Mouse (Mus musculus): ENCODE data around the gene Zswim3.
"Not testable (repeated sequence)": the region's sequence is repeated elsewhere in the genome, so short reads cannot be mapped to it uniquely, and the experiment has no call there.

The Zswim3 gene

GRCm38 (mm10) chr2:164783926-164784581 lies 20.8 kb upstream of the Zswim3 start:
- DNase-seq: no peak

GRCm38 (mm10) chr2:164784869-164785420 lies 20.0 kb upstream of the Zswim3 start:
- DNase-seq: no peak

- DNase-seq: peak; percentile 96 to 97
These were observed 19.2 kb upstream of the Zswim3 start, which contains the start of gene Snx21 for GRCm38 (mm10) chr2:164785481-164786387. Gene Snx21, plus strand, starts transcription at chr2:164785823.

- DNase-seq: peak; percentile 42 to 56
These were observed 18.5 kb upstream of the Zswim3 start for GRCm38 (mm10) chr2:164786388-164786885.

- peak in 1 of 2 experiments; percentile 41 for DNase-seq
These were observed 17.9 kb upstream of the Zswim3 start for GRCm38 (mm10) chr2:164787032-164787431.

GRCm38 (mm10) chr2:164787779-164788178 lies 17.1 kb upstream of the Zswim3 start:
- no peak for DNase-seq

- no peak for DNase-seq
These were observed 16.5 kb upstream of the Zswim3 start for GRCm38 (mm10) chr2:164788411-164788810.

GRCm38 (mm10) chr2:164790451-164790850 lies 14.4 kb upstream of the Zswim3 start:
- peak; percentile 84 to 90 for DNase-seq

- no peak for DNase-seq
These were observed 13.0 kb upstream of the Zswim3 start for GRCm38 (mm10) chr2:164791841-164792261.

GRCm38 (mm10) chr2:164792400-164793190 lies 12.3 kb upstream of the Zswim3 start:
- no peak for DNase-seq

GRCm38 (mm10) chr2:164793236-164793635 lies 11.7 kb upstream of the Zswim3 start:
- peak; percentile 53 to 65 for DNase-seq

- DNase-seq: no peak
These were observed 11.1 kb upstream of the Zswim3 start for GRCm38 (mm10) chr2:164793772-164794171.

- DNase-seq: peak; percentile 81 to 89
These were observed 10.6 kb upstream of the Zswim3 start for GRCm38 (mm10) chr2:164794293-164794692.

GRCm38 (mm10) chr2:164795868-164796267 lies 9.0 kb upstream of the Zswim3 start:
- no peak for DNase-seq

GRCm38 (mm10) chr2:164798554-164798953 lies 6.3 kb upstream of the Zswim3 start:
- not testable (repeated sequence) for DNase-seq

GRCm38 (mm10) chr2:164800252-164801004 lies 4.5 kb upstream of the Zswim3 start:
- DNase-seq: no peak

- no peak for DNase-seq
These were observed 1.5 kb upstream of the Zswim3 start for GRCm38 (mm10) chr2:164803201-164803920.

GRCm38 (mm10) chr2:164803921-164804313 lies 981 bp upstream of the Zswim3 start:
- DNase-seq: no peak

- no peak for DNase-seq
These were observed 427 bp downstream of the Zswim3 start for GRCm38 (mm10) chr2:164805332-164805718.

GRCm38 (mm10) chr2:164806614-164807013 lies 1.7 kb downstream of the Zswim3 start:
- no peak for DNase-seq

- DNase-seq: no peak
These were observed 8.7 kb downstream of the Zswim3 start for GRCm38 (mm10) chr2:164813557-164813956.

Measured in lung, adult 18-20 months (tissue).